Mouse (Mus musculus) heart, postnatal 14 days (tissue): ENCODE data around the gene Zfyve1. TPM values are rescaled to one million over a fixed set of nuclear protein-coding genes. Genes with fewer than 3 reads are reported as not detected.
"Not testable (repeated sequence)": the region's sequence is repeated elsewhere in the genome, so short reads cannot be mapped to it uniquely, and the experiment has no call there.

ENCODE experiments used
- DNase-seq, 2 experiments: peaks; one replicate each; pipeline ENCODE4 v3.0.0; 2021 to 2022
- intact Hi-C: fragments of 180-260 bp; cut with DNase I; formaldehyde crosslinking; loops from one replicate; pipeline ENCODE4 v1.15.1; 2025
- long read RNA-seq, 2 experiments: library from polyadenylated mRNA; stranded (forward); transcript quantifications; one replicate each; pipeline ENCODE4 v2.0.0; 2021
- total RNA-seq, 2 experiments: library from RNA; stranded (reverse); gene quantifications; 2 replicates each; pipeline ENCODE4 v1.2.3; 2021

Gene Zfyve1
- total RNA-seq, result 10 to 100 TPM; 17.9 to 18.4 TPM
- long read RNA-seq, experiment 1, full-length matches to known transcripts, result 7 of 10 reads
- long read RNA-seq, experiment 1, partial matches to known transcripts, result 2 of 10 reads
- long read RNA-seq, experiment 1, other reads (novel, unspliced or antisense), result 1 of 10 reads
- long read RNA-seq, experiment 2, full-length matches to known transcripts, result 5 of 8 reads
- long read RNA-seq, experiment 2, partial matches to known transcripts, result 0 of 8 reads
- long read RNA-seq, experiment 2, other reads (novel, unspliced or antisense), result 3 of 8 reads

- intact Hi-C loops, result loop anchor here (5.0 kb wide), 1 partner anchor 35 kb away; the partner anchor contains the start of gene Rbm25
- peak; percentile 93 for DNase-seq
Observed at GRCm38 (mm10) chr12:83597025-83597501, at the start of gene Zfyve1. TSS of gene Zfyve1 (minus strand) at chr12:83597222.

GRCm38 (mm10) chr12:83643116-83643515 lies 46.1 kb upstream of the Zfyve1 start:
- intact Hi-C loops, result no loop called here
- no peak for DNase-seq

GRCm38 (mm10) chr12:83641233-83641632 lies 44.2 kb upstream of the Zfyve1 start:
- no peak for DNase-seq
- intact Hi-C loops, result no loop called here

DNA sequence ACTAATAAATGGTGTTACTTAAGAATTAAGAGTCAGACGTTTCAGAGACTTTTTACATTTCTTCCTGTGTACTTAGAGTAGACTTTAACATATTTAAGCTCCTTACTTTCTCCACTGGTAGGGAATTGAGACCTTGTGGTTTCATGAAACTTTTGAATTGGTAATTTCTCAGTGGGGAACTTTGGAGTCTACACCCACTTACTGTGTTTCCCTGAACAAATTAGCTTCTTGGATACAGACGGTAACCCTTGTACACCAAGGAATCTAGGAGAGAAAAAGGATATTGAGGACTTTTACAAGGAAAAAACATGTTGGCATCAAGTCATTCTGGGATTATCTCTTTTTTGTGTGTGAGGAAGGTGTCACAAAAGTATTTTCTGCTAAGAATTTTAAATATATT lies 36.8 kb upstream of the Zfyve1 start:
- DNase-seq, result no peak
- intact Hi-C loops, result loop anchor here (5.0 kb wide), 1 partner anchor 37 kb away; the partner anchor contains the start of gene Zfyve1

- intact Hi-C loops, result loop anchor here (5.0 kb wide), 1 partner anchor 35 kb away; the partner anchor contains the start of gene Zfyve1
Observed at GRCm38 (mm10) chr12:83632680-83633025, 35.6 kb upstream of the Zfyve1 start.

GRCm38 (mm10) chr12:83631743-83632679 lies 35.0 kb upstream of the Zfyve1 start:
- intact Hi-C loops, result loop anchor here (5.0 kb wide), 1 partner anchor 35 kb away; the partner anchor contains the start of gene Zfyve1
- DNase-seq, result peak; percentile 92 to 95

More at GRCm38 (mm10) chr12:83632680-83633025, 35.6 kb upstream of the Zfyve1 start:
- DNase-seq, result peak; percentile 41 to 46

DNA sequence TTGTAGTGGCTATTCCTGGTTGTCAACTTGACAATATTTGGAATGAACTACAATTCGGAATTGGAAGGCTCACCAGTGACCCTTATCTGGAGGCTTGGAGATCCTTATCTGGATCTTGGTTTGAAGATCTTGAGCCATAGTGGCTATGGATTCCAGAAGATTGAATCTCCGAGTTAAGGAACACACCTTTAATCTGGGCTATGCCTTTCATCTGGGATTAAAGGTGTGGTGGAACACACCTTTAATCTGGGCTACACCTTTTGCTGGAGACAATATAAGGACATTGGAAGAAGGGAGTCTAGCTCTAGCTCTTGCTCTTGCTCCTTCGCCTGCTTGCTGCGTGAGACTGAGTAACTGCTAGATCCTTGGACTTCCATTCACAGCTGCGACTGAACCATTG lies 33.9 kb upstream of the Zfyve1 start, which contains the start of gene Rbm25:
Rbm25 (plus strand) TSS at position 301 of the 400 bp plus-strand sequence.
- intact Hi-C loops, result loop anchor here (5.0 kb wide), 1 partner anchor 34 kb away; the partner anchor contains the start of gene Zfyve1
- not testable (repeated sequence) for DNase-seq

DNA sequence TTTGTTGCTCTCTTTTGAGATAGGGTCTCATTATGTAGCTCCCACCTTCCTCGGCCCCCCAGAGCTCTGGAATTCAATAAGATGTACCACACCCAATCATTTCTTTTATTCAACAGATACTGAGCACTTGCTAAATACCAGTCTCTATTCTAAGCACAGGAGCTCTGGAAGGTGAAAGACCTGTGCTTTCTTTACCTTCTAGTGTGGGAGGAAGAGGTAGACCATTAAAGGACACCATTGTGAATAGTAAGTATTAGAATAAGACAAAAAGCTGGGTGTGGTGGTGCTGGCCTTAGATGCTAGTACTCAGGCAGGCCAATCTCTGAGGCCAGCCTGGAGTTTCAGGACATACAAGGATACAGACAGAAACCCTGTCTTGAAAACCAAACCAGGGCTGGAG lies 27.3 kb upstream of the Zfyve1 start:
- intact Hi-C loops, result no loop called here
- no peak for DNase-seq

GRCm38 (mm10) chr12:83622031-83622755 lies 25.2 kb upstream of the Zfyve1 start:
- DNase-seq, result no peak
- intact Hi-C loops, result no loop called here

GRCm38 (mm10) chr12:83620694-83621093 lies 23.7 kb upstream of the Zfyve1 start:
- intact Hi-C loops, result not testable (repeated sequence)
- peak in 1 of 2 experiments; percentile 6 for DNase-seq

GRCm38 (mm10) chr12:83618981-83619380 lies 22.0 kb upstream of the Zfyve1 start:
- intact Hi-C loops, result no loop called here
- DNase-seq, result no peak

GRCm38 (mm10) chr12:83617261-83617660 lies 20.2 kb upstream of the Zfyve1 start:
- no peak for DNase-seq
- intact Hi-C loops, result no loop called here

DNA sequence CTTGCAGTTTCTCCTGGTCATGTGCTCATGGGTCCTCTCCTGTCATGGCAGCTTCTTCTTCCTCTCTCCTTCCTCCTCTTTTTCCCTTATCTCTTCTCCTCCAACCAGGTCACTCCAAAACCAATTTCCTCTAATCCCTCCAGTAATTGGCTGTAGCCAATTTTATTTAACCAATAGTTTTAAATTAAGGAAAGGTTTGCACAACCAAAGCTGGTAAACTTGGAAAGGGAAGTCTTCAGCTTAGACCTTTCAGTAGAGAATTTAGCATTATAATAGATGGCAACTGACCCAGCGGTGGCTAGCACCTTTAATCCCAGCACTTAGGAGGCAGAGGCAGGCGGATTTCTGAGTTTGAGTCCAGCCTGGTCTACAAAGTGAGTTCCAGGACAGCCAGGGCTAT lies 9.4 kb upstream of the Zfyve1 start:
- DNase-seq, intact Hi-C loops: not testable (repeated sequence)

GRCm38 (mm10) chr12:83602285-83602684 lies 5.3 kb upstream of the Zfyve1 start:
- DNase-seq, result no peak
- intact Hi-C loops, result no loop called here

DNA sequence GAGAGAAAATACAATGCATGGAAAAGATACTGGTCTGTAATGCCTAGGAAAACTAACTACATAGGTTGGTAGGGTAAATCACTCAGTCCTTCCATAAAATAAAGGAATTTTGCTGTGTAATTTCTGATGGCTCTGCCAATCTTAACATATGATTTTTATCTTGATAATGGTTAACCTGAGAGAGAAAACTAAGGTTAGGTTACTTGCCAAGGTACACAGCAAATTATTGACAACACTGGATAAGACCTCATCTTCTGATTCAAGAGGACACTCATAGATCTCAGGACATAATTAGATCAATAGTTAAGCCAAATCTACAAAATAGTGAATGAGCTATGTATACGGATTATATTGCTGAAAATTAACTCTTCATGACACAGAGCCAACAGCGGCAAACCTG lies 859 bp upstream of the Zfyve1 start:
- no peak for DNase-seq
- intact Hi-C loops, result loop anchor here (5.0 kb wide), 1 partner anchor 34 kb away; the partner anchor contains the start of gene Rbm25

DNA sequence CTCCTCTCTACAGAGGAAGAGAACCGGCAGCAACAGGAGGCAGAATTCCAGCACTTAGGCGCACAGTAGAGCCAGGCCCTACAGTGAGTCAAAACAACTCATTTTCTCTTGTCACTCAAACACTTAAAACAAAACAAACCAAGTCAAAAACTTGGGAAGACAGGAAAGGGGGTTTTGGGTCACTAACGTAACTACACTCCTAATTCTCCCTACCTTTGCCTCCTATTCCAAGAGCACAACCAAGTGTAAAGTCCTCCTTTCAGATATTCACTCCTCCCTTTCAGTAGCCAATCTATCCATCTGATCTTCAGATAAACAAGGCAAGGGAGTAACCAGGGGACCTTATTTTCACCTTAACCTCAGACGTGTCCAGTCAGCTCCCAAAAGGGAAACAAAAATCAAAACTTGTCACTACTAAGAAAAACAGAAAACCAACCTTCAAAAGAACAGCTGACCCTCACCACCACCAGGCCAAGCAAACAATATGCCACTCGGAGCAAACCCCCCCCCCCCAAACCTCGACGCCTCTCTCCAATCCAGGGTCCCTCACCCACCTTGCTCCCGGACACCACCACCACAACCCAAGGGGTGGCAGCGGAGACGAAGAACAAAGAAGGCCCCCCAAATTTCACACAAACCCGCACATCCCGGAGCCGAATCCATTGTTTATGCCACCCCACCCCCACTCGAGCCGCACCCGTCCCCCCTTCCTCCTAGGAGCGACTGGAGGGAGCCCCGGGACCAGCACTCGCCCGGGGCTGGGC lies 649 bp downstream of the Zfyve1 start:
- intact Hi-C loops, result loop anchor here (5.0 kb wide), 1 partner anchor 36 kb away; the partner anchor contains the start of gene Rbm25
- DNase-seq, result no peak

GRCm38 (mm10) chr12:83594454-83595040 lies 2.5 kb downstream of the Zfyve1 start:
- intact Hi-C loops, result loop anchor here (5.0 kb wide), 1 partner anchor 38 kb away; the partner anchor contains the start of gene Rbm25

DNA sequence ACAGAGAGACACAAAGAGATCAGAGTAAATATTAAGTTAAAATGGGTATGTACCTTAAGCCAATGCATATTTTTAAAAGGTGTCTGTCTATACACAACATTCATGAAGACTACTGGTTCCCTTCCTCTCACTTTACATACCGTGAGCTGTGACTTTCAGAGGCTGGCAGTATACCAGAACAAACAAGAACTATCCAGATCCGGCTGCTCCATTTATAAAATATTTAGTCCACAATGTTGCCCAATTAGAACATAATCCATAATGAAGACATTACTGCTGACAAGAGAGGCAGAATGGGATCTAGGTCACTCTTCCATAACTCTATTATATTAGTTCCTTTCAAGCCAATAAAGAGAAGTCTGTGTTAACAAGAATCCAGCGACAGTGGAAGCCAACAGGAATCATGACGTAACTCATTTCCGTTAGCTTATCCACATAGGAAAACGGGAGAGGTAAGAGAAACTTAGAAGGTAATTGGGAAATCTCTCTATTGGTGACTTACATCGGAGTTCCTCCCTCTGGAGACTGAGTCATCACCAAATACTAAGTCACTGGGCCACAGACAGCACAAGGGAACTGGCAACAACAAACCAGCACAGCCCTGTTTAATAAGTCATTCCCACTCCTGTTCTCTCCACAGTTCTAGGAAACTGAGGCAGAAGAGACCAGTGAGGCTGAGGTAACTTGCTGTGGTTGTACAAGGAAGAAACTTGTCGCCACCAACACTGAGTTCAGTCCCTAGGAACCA lies 5.1 kb downstream of the Zfyve1 start:
- DNase-seq, result no peak
- intact Hi-C loops, result no loop called here

More at GRCm38 (mm10) chr12:83594454-83595040, 2.5 kb downstream of the Zfyve1 start:
- DNase-seq, result no peak
